Mouse (Mus musculus) embryonic fibroblast, embryonic 13.5 days (primary cell): Measurements from ENCODE around the gene Syce1l.

ENCODE experiments used
- CTCF ChIP-seq: IDR thresholded peaks from 2 replicates; pipeline ENCODE4 v1.5.1; 2011; ENCODE audit warnings: mild to moderate bottlenecking, control low read depth, low read length, moderate library complexity, borderline replicate concordance; ENCODE audit not compliant: insufficient read depth
- POLR2A ChIP-seq: IDR thresholded peaks from 2 replicates; pipeline ENCODE4 v1.6.1; 2011; ENCODE audit warnings: low read depth, mild to moderate bottlenecking, control low read depth, low read length, moderate library complexity

DNA sequence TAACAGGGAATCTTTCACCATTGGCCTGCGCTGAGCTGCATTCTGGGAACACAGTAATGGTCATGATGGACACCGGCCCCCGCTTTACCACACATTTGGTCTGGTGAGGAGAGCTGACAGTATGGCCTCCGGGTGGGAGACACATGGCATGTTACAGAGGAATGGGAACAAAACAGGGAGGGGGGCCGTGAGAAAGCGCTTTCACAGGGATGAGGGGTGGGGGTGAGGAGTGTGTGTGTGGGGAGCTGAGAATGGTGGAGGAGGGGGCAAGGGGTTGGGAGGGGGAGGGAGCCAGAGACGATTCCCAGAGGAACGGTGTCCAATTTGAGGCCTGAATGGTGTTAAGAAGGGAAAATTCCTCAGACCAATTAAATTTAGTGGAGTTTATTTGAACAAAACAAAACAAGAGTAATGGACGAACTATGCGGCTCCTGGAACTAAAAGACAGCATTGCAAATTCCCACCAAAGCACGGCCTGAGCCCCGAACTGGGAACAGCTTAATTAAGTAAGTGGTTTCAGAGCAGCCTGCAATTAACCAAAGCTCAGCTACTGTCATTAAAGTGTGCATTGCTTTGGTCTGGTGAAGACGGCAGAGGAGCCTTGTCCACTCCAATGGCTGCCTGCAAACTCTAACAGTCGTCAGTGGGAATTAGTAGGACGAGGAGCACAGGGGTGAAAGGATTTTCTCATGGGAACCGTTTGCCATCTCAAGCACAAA, 23.9 kb downstream of the Syce1l start:
- no peak for TF ChIP-seq CTCF
- no peak for TF ChIP-seq POLR2A
